Mouse (Mus musculus) liver, embryonic 11.5 days (tissue): ENCODE results near the gene Ap4b1. TPM values are rescaled to one million over a fixed set of nuclear protein-coding genes. Genes with fewer than 3 reads are reported as not detected.

Experiments
- ATAC-seq: fragments of 200-750 bp; cut with Nextera tagmentation; replicated peaks from 2 replicates; pipeline ENCODE4 v1.8.0; 2017; ENCODE audit warnings: moderate number of reproducible peaks, mild to moderate bottlenecking, moderate TSS enrichment, moderate library complexity; ENCODE audit not compliant: low FRiP score
- DNase-seq: peaks from one replicate; pipeline ENCODE4 v3.0.0-alpha.2; 2017; ENCODE audit warnings: low spot score
- H3K27ac ChIP-seq: fragments of 300-500 bp; sonication (generic); 2 replicates; pipeline ENCODE4 v1.5.1; 2014; ENCODE audit warnings: mild to moderate bottlenecking, low read depth, low read length, control low read depth
- H3K27me3 ChIP-seq: fragments of 300-500 bp; sonication (generic); replicated peaks from 2 replicates; pipeline ENCODE4 v1.6.1; 2014; ENCODE audit warnings: low read length, mixed read lengths; ENCODE audit not compliant: control insufficient read depth, insufficient read depth
- H3K36me3 ChIP-seq: fragments of 300-500 bp; sonication (generic); 2 replicates; pipeline ENCODE4 v1.6.1; 2014; ENCODE audit warnings: mild to moderate bottlenecking, low read length, moderate library complexity, mixed read lengths; ENCODE audit not compliant: control insufficient read depth, insufficient read depth
- H3K4me1 ChIP-seq: fragments of 300-500 bp; sonication (generic); replicated peaks from 2 replicates; pipeline ENCODE4 v1.6.1; 2014; ENCODE audit warnings: low read length, mixed read lengths; ENCODE audit not compliant: control insufficient read depth, insufficient read depth
- H3K4me2 ChIP-seq: fragments of 300-500 bp; sonication (generic); 2 replicates; pipeline ENCODE4 v1.6.1; 2014; ENCODE audit warnings: mild to moderate bottlenecking, control low read depth, moderate library complexity
- H3K4me3 ChIP-seq: fragments of 300-500 bp; sonication (generic); 2 replicates; pipeline ENCODE4 v1.5.1; 2014; ENCODE audit warnings: low read depth, low read length, control low read depth
- H3K9ac ChIP-seq: fragments of 300-500 bp; sonication (generic); 2 replicates; pipeline ENCODE4 v1.6.1; 2014; ENCODE audit warnings: low read depth, low read length, control low read depth
- H3K9me3 ChIP-seq: fragments of 300-500 bp; sonication (generic); 2 replicates; pipeline ENCODE4 v1.6.1; 2016; ENCODE audit warnings: low read length, inconsistent platforms, mixed read lengths; ENCODE audit not compliant: control insufficient read depth
- WGBS: fragments of 180-500 bp; shearing (Covaris S2); extraction: QIAGEN DNeasy Blood & Tissue Kit; methylation state at CpG from one replicate; pipeline ENCODE4 v1.1.7; 2014; 5-methylcytosine and 5-hydroxymethylcytosine counted together
- polyA plus RNA-seq: library from polyadenylated mRNA; unstranded; fragments of >200 nt; fragmentation: Nextera tagmentation; extraction: Ambion mirVana; gene quantifications from 2 replicates; pipeline ENCODE4 v1.2.1, GENCODE M21; 2014

Ap4b1 gene
- polyA plus RNA-seq, 1 experiment from 2014 or later: 20.8 TPM

DNA sequence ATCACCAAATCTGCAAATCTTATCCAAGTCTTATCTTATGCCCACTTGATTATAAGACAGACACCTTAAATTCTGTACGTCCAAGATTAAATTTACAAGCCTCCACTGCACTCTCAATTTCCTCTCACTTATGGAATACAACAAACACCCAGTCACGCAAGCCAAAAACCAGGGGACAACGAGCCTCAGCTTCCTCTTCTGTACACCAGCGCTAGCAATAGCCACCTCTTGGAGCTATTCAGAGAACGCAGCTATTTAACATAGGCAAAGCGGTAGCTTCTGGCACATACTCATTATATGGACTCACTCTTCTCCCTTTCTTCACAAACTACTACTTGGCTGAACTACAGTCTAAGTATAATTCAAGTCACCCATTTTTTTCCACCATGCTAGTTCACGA, 30.1 kb upstream of the Ap4b1 start:
- no peak for ATAC-seq
- no peak overlapping the region for H3K4me3 ChIP-seq
- no peak overlapping the region for H3K27ac ChIP-seq
- H3K27me3 ChIP-seq: no peaks in the 10 kb centered on the region
- peaks cover 17% of the 10 kb centered on the region for H3K4me1 ChIP-seq
- no peaks in the 10 kb centered on the region for H3K9me3 ChIP-seq
- no peak for DNase-seq
- no peak overlapping the region for H3K4me2 ChIP-seq
- 70% methylated on average over 7 of the region's 7 CpGs for WGBS
- peaks cover 13% of the 10 kb centered on the region for H3K36me3 ChIP-seq
- no peak overlapping the region for H3K9ac ChIP-seq

DNA sequence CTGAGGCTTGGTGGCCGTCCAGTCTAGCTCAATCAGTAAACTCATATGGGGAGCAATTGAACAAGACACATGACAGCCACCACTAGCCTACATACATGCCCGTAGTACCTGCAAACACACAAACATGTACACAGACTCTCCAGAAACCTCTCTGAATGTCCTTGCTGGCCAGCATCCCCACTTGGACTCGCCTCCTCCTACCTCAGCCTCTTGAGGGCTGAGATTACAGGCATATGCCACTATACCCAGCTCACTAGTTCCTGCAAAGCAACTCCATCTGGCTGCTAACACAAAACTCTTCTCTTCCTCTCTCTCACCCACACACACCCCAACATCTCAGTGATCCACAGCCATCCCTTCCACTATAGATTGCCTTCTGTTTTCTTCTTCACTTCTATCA, 29.0 kb upstream of the Ap4b1 start:
- Histone ChIP-seq H3K27me3 (no peaks in the 10 kb centered on the region), H3K4me2 (no peak overlapping the region), H3K4me3 (no peak overlapping the region), H3K9ac (no peak overlapping the region), H3K9me3 (no peaks in the 10 kb centered on the region), H3K4me1 (peaks cover 17% of the 10 kb centered on the region), H3K36me3 (peaks cover 13% of the 10 kb centered on the region), H3K27ac (no peak overlapping the region)
- WGBS: 85% methylated on average over 3 of the region's 3 CpGs
- no peak for DNase-seq
- no peak for ATAC-seq

DNA sequence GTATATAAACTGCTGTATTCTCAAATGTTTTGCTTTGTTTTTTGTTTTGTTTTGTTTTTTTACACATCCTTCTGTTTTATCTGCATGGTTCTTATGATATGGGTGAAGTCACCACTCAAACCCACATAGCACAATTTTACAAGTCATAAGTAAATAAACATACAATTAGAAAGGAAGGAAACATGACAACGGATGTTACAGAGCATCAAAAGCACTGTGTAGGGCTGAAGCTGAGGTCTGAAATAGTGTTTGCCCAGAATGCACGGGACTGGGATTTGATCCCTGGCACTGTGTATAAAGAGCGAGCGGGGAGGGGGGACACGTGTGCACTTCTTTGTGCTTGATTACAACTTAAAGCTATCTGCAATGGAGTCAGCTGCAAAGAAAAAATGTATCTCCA, 28.5 kb upstream of the Ap4b1 start:
- H3K27ac ChIP-seq: no peak overlapping the region
- no peaks in the 10 kb centered on the region for H3K27me3 ChIP-seq
- H3K4me3 ChIP-seq: no peak overlapping the region
- H3K9me3 ChIP-seq: no peaks in the 10 kb centered on the region
- peaks cover 17% of the 10 kb centered on the region for H3K4me1 ChIP-seq
- no peak overlapping the region for H3K9ac ChIP-seq
- peaks cover 11% of the 10 kb centered on the region for H3K36me3 ChIP-seq
- no peak for DNase-seq
- no peak for ATAC-seq
- H3K4me2 ChIP-seq: no peak overlapping the region
- 81% methylated on average over 5 of the region's 5 CpGs for WGBS

DNA sequence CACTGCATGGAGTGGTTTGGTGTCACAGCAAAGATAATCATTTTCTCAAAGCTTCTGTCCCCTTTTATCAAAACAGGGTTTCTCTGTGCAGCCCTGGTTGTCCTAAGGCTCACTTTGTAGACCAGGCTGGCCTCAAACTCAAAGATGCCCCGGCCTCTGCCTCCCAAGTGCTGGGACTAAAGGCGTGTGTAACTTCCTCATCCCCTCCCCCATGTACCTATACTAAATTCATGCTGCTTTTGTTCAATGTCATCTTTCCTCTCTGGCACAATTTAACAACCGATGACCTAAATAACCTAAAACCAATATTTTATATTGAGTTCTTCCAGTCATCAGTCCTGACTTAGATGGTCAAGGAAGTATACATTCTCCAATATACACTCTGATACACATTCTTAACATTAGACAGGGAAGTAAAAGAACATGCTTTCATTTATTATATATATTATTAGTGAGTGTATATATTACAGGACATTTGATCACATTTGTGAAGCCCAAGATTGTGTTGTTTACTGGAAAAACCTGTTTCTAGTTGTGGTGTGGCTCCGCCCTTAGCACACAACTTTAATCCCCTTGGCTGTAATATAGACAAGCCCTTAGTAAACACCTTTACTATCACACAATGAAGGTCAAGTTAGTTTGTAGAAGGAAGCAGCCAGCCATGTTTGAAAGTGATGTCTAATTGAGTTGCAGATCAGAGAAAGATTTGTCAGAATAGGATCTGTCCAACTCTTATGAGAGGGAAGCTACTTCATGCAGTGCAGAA, 26.3 kb upstream of the Ap4b1 start:
- Histone ChIP-seq H3K27ac (no peak overlapping the region), H3K27me3 (no peaks in the 10 kb centered on the region), H3K4me3 (no peak overlapping the region), H3K9me3 (no peaks in the 10 kb centered on the region), H3K4me2 (no peak overlapping the region), H3K4me1 (peaks cover 29% of the 10 kb centered on the region), H3K9ac (no peak overlapping the region), H3K36me3 (no peaks in the 10 kb centered on the region)
- ATAC-seq: no peak
- WGBS: 60% methylated on average over 4 of the region's 4 CpGs
- DNase-seq: no peak

DNA sequence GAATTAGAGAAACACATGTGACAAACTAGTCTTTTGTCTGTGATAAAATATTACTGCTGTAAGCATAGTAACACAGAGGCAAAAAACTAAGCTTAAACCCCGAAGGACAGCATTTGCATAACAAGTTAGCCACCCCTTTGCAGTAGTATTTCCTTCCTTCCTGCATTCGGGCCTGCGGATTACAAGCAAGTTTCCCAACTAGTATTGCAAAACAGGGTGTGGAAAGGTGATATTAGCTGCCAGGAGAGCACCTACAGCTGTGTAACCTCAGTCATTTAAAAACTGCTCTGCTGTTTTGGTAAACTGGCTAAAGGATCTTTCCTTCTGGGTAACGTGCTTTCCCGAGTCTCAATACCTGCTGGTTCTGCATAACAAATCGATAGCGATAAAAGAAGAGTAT, 22.1 kb upstream of the Ap4b1 start:
- Histone ChIP-seq H3K9me3 (no peaks in the 10 kb centered on the region), H3K4me2 (no peak overlapping the region; the same call in 1 of the 2 replicates), H3K36me3 (no peaks in the 10 kb centered on the region), H3K4me3 (no peak overlapping the region), H3K9ac (no peak overlapping the region), H3K4me1 (peaks cover 36% of the 10 kb centered on the region), H3K27ac (no peak overlapping the region), H3K27me3 (no peaks in the 10 kb centered on the region)
- DNase-seq (no peak), ATAC-seq (no peak)
- WGBS: 54% methylated on average over 7 of the region's 7 CpGs

DNA sequence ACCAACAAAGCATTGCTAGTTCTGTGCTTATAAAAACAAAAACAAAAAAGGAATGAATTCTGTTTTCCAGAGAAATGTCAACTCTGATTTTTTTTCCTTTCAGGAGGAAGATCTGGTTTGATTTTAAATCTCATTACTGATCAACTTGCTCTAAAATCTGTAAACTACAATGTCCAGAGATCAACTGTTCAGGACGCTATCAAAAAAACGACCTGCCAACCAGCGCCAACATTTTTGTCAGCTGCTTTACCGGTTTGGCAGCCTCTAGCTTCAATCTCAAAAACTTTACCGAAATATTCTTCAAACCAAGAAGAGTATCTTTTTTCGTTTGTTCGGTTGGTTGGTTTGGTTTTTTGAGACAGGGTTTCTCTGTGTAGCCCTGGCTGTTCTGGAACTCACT, 20.2 kb upstream of the Ap4b1 start:
- Histone ChIP-seq H3K4me3 (peak overlapping the region; percentile 68), H3K9me3 (no peaks in the 10 kb centered on the region), H3K9ac (no peak overlapping the region), H3K36me3 (no peaks in the 10 kb centered on the region), H3K27me3 (no peaks in the 10 kb centered on the region), H3K4me1 (peaks cover 24% of the 10 kb centered on the region), H3K4me2 (peak overlapping the region; percentile 88), H3K27ac (no peak overlapping the region)
- DNase-seq (no peak), ATAC-seq (no peak)
- 76% methylated on average over 7 of the region's 7 CpGs for whole genome bisulfite sequencing

DNA sequence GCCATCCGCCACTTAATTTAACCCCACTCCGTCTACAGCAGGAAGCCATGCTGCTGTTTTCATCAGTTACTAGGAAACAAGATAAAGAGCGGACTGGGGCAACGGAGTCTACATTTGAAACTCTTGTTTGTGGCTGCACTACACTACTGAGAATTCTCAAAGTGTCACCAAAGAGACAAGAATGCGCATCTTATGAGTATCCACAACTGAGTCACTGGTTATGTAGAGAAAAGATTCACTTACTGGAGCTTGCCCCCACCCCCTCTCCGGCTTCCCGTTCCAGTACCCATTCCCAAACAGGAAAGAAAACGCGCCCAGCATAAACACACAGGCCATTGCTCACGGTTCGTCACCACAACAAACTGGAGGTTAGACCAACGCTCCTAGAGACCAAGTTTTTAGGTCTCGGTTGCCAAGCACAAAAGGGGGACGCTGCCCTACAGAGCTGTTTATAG, 19.4 kb upstream of the Ap4b1 start:
- peak; percentile 30; the same call in 1 of the 2 replicates for ATAC-seq

DNA sequence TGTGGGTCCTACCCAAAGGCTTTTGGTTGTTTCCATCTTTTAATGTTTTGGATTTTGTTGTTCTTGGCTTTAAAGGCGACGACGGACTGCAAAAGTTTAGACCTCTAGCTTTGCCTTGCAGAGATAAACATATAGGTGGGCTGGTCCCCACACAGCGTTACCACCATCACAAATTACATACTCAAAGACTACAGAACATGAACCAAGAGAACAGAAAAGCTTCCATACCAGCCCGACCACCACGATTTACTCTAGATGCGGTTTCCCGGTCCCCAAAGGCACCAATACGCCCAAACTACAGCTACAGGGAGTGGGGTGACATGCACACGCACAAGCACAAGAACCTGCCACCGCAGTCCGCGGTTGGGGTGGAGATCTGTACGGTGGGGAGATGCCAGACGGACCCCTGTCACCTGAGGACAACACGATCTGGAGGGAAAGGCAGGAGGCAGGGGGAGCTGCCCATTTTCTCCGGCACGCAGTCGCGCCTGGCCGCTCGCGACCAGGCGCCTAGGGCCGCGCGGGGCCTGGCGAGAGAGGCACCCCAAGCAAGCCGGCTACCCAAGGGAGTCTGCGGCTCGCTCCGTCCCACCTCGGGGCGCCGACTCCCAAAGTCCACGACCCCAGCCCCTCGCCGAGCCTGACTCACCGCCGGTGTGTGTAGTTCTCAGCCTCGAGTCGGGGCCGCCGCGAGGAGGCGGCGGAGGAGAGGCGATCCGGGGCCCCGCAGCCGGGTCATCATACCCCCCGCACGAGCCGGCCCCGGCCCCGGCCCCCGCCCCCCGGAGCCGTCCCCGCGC, 18.8 kb upstream of the Ap4b1 start:
- Histone ChIP-seq H3K36me3 (no peaks in the 10 kb centered on the region), H3K27me3 (no peaks in the 10 kb centered on the region), H3K4me3 (peak overlapping the region; percentile 68), H3K27ac (peak overlapping the region; percentile 92), H3K4me2 (peak overlapping the region; percentile 88), H3K4me1 (peaks cover 23% of the 10 kb centered on the region), H3K9me3 (no peaks in the 10 kb centered on the region), H3K9ac (peak overlapping the region; percentile 75)
- WGBS: under 1% methylated on average over 53 of the region's 61 CpGs
- DNase-seq (peak; percentile 67), ATAC-seq (peak; percentile 61)

More for the DNA sequence above, 19.4 kb upstream of the Ap4b1 start:
- H3K4me1 ChIP-seq: peaks cover 23% of the 10 kb centered on the region
- H3K4me3 ChIP-seq: peak overlapping the region; percentile 68
- no peaks in the 10 kb centered on the region for H3K9me3 ChIP-seq
- peak overlapping the region; percentile 75 for H3K9ac ChIP-seq
- H3K36me3 ChIP-seq: no peaks in the 10 kb centered on the region
- 1% methylated on average over 14 of the region's 14 CpGs for WGBS
- peak overlapping the region; percentile 92 for H3K27ac ChIP-seq
- DNase-seq: peak; percentile 64
- H3K4me2 ChIP-seq: peak overlapping the region; percentile 88
- H3K27me3 ChIP-seq: no peaks in the 10 kb centered on the region
